Mouse (Mus musculus) skeletal muscle tissue, adult 2 months (tissue): ENCODE results near the gene Timm17b.
A peak's percentile ranks its signal among the peaks of the same experiment; 100 is the strongest.
"Not testable (repeated sequence)": the region's sequence is repeated elsewhere in the genome, so short reads cannot be mapped to it uniquely, and the experiment has no call there.

ENCODE experiments used
- DNase-seq: peaks from one replicate; pipeline ENCODE4 v3.0.0-alpha.2; 2012; ENCODE audit warnings: low read depth, low spot score

The Timm17b gene

DNA sequence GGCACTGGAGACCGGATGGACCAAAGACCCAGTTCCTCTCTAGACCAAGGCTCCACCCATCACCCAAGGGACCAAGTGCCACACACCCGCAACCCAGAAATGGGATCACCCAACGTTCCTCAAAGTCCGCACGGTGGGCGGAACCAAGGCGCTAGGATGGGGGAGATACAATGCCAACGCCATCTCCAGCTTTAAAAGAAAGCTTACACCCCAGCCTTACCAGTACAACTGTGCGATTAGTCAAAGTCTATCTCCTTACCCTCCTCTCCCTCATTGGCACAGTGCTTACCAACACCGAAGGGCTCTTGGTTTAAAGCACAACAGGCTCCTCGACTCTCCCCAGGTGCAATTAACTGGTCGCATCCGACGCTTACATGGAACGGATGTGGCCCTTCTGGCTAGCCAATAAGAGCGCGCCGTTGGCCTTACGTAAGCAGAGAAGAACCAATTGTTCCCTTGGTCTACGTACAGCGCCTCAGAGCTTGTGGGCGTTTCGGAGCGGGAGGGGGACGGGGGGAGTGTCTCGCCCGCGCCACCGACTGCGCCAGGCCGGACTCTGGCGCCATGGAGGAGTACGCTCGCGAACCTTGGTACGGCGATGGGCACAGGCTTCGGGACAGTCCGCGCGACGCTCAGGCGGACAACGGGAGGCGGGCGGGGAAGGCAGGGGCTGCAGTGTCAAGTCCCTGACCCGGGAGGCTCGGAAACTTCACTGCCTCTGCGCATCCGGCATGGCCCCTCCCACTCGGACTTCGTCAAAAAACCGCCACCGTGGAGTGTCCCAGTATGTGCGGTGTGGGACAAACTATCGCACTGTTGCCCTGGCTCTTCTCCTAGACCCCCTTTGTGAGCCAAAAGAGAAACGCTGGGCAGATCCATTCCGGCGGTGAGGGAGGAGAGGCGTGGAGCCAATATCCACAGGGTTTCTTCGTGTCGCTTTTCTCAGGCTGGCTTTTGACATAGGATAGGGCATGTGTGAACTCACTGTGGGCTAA, at the start of gene Timm17b, which contains the start of gene Pqbp1:
Gene Timm17b (plus strand): TSS at position 478 of the 995 bp plus-strand sequence.
Gene Pqbp1 (minus strand): TSS at position 390 of the 995 bp plus-strand sequence.
- DNase-seq: peak; percentile 91

DNA sequence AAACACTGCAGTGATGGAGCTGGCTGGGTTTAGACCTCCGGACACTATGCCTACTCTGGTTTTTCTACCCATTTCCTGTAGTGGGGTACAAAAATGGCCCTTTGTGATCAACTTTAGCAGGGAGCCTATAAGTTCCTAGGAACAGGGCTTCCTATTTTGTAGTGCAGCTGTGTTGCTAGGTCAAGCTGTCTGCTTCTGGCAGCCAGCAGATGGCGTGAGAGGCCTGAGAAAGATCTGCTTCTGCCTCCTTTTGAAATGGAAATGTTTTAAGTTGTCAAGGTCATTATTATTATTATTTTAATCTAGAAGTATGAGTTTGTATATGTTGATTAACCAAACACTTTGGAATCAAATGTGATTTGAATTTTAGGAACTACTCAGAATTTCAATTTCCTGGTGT, 44.6 kb upstream of the Timm17b start:
- DNase-seq: no peak

DNA sequence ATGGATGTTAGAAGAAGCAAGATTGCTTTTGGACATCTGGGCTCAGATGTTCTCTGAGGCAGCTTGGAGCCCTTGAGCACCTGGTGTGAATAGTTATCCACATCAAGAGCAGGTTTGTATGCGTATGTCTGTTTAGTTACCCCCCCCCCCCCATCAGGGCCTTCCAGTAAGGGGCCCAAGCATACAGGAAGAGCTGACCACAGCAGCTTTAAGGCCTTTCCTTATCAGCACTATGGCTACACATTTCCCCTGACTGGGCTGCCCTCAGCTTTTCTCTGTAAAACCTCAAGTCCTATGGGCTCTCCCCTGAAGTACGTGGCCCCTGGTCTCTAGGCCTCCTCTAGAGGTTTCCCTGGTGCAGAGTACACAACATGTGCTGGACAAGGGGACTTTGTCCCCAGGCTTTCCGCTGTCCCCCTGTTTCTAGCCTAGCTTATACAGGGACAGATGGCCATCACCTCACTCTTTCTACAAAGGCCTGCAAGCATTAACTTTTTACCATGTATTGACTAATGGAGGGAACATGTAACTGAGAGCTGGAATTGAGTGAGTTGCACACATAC, 39.9 kb upstream of the Timm17b start:
- DNase-seq: no peak

DNA sequence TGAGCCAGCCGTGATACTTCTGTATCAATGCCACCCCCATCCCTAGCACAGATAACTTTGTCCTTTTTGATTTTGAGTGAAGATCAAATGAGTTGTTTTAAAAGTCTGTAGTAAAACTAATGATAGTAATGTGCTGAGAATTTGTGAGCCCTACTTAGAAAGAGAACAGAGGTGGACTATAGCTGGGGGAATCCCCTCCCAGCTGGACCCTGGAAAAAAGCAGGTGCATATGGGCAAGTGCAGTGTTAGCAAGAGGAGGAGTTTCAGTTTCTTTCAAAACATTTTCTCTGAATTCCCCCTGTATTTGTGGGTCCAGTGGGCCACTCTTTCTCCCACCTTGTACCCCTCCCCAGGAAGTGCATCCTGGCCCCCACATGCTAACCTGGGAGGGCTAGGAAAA, 36.0 kb upstream of the Timm17b start:
- DNase-seq: no peak

- no peak for DNase-seq
Observed at GRCm38 (mm10) chrX:7864551-7864950, 34.6 kb upstream of the Timm17b start.

- DNase-seq: no peak
Observed at GRCm38 (mm10) chrX:7865343-7865742, 33.8 kb upstream of the Timm17b start.

GRCm38 (mm10) chrX:7865786-7866185, 33.4 kb upstream of the Timm17b start:
- no peak for DNase-seq

DNA sequence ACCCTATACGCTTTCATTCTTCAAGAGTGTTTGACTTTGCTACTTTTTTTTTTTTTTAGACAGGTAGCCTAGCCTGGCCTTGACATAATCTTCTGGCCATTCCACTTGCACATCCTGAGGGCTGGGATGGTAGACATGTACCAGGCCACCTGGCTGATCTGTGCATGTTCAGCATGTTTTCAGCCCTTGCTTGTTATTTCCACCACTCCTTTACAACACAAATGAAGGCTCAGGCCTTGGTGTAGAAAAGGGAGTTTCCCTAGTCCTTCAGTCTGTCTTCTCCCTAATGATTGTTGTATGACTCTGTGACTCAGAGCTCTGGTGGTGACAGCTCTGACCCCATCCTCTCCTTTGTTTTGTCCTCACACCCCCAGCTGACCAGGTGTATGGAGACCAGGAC, 32.0 kb upstream of the Timm17b start:
- DNase-seq: no peak

DNA sequence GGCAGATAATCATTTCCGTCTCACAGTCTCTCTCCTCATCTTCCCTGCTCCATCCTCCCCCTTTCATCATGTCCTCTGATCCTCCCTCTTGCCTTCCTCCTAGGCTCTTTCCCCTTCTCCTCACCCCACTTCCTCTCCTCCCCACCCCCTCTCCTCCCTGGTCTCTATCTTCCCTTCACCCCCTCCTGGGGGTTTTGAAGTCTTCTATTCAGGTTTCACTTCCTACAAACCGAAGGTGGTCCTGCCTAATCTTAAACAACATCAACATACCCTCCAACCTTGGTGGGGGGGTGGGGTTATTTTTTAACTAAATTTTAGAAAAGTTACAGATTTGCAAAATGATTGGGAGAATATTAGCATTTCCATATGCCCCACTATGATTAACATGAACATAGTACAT, 30.7 kb upstream of the Timm17b start:
- DNase-seq: no peak

- DNase-seq: no peak
Observed at GRCm38 (mm10) chrX:7869826-7870225, 29.3 kb upstream of the Timm17b start.

GRCm38 (mm10) chrX:7878007-7878419, 21.1 kb upstream of the Timm17b start, which contains the start of gene Pim2:
Gene Pim2, plus strand, starts transcription at chrX:7878262.
- DNase-seq: peak; percentile 71

GRCm38 (mm10) chrX:7878495-7878894, 20.7 kb upstream of the Timm17b start:
- DNase-seq: no peak

DNA sequence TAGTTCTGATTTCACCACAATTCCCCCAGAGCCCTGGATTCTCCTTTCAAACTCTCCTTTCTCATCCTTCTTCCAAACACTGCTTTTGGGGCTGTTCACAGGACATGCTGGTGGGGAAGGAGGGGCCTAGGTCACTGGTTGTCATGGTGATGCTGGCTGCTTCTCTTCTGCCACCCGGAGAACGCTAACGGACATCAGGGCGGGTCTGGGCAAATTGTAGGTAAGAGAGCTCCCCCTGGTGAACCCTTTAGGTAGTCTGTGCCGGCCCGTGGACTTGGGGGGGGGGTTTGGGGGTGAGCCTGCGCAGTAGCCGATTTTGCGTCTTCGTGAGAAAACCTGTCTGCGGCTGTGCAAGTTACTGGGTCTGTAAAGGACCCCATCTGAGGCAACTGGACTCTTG, 19.3 kb upstream of the Timm17b start:
- DNase-seq: peak; percentile 62

GRCm38 (mm10) chrX:7883841-7884567, 15.2 kb upstream of the Timm17b start, which contains the start of gene Slc35a2:
Gene Slc35a2, plus strand, starts transcription at chrX:7884028.
- peak; percentile 88 for DNase-seq

DNA sequence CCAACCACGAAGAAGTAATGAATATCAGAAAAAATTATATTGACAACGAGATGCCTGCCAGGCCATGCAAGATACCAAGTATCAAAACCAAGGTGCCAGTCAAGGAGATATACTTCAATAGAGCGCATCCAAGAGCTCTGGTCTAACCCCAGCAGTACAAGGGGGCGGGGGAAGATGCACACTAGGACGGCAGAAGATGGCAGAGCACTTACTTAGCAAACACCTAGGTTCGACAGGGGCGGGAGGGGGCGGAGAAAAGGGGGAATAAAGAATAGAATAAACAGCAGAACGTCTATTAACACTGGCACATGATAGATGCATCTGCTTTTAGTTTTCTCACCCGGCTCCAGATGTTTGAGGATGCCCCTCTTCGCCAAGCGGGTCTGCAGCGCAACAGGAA, 946 bp upstream of the Timm17b start:
- DNase-seq: no peak

DNA sequence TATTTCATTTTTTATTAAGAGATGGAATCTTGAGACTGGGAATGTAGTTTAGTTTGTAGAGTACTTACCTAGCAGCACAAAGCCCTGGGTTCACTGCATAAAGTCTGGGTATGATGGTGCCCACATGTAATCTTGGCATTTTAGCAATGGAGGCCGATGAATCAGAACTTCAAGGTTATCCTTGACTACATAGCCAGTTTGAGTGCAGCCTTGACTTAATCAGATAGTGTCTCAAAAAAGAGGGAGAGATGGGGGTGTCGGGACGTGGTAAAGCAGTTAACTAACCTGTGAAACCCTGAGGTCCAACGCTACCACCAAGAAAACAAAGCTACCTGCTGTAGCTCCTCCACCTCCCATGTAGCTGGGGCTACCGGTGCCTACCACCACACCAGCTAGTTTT, 5.3 kb downstream of the Timm17b start:
- no peak for DNase-seq

DNA sequence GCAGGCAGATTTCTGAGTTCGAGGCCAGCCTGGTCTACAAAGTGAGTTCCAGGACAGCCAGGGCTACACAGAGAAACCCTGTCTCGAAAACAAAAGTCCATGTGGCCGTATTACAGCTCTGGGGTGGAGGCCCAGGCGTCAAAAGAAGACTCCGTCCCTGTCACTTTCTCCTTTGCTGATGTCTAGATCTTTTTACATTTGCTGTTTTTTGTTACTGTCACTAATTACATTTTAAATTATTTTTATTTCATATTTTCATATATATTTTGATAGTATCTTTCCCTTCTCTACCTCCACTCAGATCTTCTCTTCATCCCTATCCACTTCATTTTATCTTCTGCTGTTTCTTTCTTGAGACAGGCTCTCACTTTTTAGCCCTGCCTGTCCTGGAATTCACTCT, 8.6 kb downstream of the Timm17b start, which contains the start of gene Gm10491:
Gene Gm10491 (minus strand): TSS at position 101 of the 400 bp plus-strand sequence.
- DNase-seq: no peak

GRCm38 (mm10) chrX:7909242-7909641, 10.1 kb downstream of the Timm17b start, which contains the start of gene Gm10490:
Gene Gm10490, plus strand, starts transcription at chrX:7909542.
- DNase-seq: not testable (repeated sequence)

- no peak for DNase-seq
Observed at GRCm38 (mm10) chrX:7910473-7910872, 11.3 kb downstream of the Timm17b start.

DNA sequence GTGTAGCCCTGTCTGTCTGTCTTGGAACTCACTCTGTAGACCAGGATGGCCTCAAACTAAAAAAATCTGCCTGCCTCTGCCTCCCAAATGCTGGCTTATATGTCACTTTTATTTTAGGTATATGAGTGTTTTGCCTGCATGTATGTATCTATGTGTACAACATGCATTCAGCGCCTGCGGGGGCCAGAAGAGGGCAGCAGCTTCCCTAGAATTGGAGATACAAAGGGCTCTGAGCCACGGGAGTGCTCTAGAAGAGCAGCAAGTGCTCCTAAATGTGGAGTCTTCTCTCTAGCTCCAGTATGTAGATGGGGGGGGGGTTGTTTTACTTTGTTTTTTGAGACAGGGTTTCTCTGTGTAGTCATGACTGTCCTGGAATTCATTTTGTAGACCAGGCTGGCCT, 16.5 kb downstream of the Timm17b start:
- not testable (repeated sequence) for DNase-seq

- DNase-seq: not testable (repeated sequence)
Observed at GRCm38 (mm10) chrX:7917960-7918359, 18.8 kb downstream of the Timm17b start.
